Mouse (Mus musculus) forelimb bud, embryonic 11.5 days (tissue): ENCODE results near the gene Ephb1.
A peak's percentile ranks its signal among the peaks of the same experiment; 100 is the strongest.

Experiments
- DNase-seq: peaks from one replicate; pipeline ENCODE4 v3.0.0-alpha.2; 2012; ENCODE audit warnings: low read depth, low spot score

Gene Ephb1

DNA sequence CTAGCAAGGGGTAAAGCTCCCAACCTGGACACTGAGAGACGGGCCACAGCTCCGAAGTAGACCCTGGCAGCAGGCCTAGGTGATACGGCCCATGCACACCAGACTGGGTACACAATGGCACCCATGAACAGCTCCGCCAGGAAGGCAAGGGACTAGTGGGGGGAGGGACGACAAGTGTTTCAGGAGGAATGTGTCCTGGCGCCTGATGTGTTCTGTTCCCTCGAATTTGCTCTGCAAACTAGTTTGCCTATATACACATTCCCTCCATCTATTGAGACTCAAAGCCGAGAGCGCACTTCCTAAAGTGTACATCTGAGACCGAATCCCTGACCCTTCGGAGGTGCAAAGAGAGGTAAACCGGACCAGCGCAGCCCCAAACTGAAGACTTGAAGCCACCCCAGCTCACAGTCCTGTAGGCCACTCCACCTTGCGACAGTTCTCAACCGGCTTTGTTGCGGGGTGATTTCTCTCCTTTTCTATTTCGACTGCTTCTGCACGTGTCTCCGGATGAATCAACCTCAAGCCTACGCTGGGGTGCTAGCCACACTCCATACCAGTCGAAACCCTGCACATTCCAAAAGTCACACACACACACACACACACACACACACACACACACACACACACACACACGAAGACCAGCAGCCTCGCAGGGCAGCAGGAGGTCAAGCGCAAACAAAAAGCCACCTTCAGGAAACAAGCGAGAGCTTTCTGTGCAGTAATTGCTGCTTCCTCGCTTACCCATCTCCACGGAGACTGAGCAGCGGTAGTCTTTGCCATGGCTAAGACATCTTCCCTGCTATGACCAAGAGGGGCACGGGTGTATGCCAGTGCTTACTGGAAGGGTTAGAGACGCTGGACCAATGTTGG is 2.1 kb downstream of the Ephb1 start:
- no peak for DNase-seq

DNA sequence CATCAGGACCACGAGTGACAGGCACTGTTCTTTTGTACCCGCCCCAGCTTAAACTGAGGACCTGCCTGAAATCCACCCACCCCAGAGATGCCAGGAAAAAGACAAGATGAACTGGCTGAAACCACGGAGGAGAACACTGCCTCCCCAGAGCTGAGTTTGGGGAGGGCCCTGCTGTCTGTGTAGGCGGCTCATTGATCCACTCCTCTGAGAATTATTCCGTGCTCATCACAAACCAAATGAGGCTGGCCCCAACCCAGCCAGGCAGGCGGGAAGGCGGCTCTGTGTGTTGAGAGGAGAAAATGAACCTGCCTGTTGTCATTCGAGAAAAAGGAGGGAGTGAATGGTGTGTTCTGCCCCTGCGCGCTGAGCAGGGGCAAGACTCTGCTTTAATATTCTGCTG is 2.8 kb downstream of the Ephb1 start:
- no peak for DNase-seq

DNA sequence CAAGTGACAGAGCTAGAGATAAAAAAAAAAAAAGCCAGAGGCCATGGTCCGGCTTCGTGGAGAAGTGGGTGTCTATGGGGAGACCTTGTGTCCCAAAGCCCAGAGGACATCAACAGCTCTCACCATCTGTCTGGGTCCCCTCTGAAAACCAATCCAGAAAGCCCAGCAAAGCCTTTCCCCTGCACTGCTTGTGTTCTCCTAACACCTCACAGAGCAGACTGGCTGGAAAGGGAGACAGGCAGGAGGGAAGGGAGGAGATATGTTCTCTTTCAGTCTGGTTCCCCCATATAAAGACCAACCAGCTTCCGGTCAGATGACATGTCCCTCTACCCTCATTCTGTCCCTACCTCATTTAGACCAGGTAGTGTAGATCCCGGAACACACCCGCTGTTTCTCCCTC is 3.3 kb downstream of the Ephb1 start:
- DNase-seq = no peak

DNA sequence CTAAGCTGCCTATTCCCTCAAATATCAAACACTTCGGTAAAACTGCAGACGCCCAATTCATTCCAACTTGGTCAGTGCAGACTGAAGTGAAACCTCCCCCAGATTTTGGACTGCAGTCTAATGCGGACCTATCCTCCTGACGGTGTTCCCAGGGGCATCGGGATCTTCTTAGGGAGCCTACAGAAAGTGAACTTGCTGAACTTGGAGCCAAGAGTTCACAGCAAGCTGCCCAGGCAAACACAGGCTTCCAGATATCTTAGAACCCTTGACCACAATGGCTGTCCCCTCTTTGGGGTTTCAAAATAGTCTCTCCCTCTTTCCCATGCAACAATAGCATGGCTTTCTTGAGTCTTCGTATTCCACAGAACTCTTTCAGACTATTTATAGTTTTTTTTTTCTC is 3.8 kb downstream of the Ephb1 start:
- no peak for DNase-seq

DNA sequence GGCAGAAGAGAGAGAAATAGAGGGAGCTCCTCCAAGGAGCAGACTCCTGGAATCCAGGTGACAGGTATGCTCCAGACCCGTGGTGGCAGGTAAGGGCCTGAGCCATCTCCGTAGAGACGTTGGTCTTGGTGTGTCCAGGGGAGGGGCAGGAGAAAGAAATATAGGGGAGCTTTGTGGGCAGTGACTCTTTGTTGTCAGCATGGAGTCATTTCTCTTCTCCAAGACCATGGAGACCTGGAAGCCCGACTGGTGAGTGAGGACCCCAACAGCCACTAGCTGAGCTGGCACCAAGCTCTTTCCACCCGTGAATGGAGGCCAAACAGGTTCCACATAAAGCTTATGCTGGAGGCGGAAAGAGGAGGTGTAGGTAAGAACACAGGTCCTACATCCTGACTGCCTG is 4.4 kb downstream of the Ephb1 start:
- no peak for DNase-seq

DNA sequence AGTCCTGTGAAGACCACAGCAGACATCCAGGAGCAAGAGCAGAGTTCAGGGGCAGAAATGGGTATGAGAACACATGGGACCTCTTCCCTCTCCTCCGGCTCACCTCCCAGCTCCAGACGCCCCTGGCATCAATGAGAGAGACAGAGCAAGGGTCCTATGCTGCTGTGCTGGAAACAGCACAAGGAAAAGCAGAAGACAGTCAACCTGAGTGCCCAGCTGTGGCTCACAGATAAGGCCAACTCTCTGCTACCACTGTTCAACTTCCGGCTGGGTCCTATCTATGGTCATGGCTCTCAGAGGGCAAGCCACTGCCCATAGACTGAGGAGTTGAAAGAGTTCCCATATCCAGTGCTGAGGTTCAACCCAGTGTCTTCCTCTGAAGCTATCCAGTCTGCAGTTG is 7.7 kb downstream of the Ephb1 start:
- DNase-seq = no peak

DNA sequence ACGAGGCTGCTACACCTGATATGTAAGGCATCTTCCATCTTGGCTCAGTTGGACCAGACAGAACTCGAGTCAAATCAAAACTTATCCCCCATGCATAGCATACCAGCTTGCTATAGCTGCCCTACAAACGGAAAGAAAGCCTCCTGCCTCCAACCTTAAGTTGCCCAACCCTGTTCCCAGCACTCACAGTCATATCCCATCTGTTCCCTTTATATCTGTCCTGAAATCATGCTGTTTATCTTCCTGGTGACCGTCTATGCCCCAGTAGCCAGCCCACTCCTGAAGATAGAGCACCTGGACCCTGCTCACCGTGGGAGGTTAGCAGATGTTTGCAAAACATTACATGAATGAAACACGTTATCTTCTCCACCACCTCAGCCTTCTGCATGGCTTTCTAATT is 9.0 kb downstream of the Ephb1 start:
- no peak for DNase-seq

DNA sequence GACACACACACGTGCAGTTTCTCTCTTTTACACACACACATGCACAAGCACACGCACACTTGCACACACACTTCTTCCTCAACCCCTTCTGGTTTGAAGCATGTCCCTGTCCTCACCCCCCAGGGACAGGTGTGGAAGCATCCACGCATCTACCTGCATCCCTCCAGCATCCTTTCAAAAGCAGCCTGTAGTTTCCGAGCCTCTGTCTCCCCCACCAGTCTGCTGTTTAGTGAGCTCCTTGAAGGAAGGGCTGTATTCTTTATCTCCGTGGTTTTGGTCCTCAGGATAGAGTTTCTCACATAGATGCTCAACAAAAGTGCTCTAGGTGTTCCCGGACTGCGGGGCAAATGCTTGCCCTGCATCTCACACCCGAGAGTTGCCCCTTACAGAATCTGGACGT is 9.4 kb downstream of the Ephb1 start:
- DNase-seq = no peak

DNA sequence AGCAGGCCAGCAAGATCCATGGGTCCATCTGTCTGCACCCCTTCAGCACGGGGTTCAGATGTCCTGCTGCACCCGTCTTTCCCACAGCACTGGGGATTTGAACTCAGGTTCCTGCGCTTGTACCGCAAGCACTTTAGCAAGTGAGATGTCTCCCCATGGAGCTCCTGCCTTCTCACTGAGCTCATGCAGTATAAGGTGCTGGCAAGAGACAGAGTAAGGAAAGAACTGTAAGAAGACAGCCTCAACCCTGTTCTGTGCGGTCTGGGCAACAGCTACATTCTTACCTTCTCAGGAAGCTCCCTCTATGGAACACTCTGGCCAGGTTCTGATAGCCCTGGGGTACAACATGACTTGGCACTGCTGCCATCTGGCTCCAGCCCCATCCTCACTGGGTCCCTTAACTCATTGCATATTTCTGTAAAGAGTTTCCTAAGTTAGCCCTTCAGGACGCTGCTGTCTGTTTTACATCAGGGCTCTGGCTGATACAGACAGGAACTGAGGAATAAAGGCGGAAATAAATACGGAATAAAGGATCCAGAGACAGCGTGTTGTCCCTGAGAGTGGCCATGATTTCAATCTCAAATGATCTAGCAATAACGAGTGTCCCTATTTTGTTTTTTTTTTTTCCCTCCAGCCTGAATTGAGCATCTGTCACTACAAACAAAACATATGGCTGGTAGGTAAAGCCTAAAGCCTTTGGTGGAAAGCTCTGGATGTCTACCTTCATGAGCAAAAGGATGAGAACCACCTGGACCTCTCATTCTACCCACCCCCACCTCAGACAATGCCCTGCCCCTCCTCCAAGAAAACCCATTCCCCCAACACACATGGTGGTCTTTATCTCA is 10.2 kb downstream of the Ephb1 start:
- no peak for DNase-seq

DNA sequence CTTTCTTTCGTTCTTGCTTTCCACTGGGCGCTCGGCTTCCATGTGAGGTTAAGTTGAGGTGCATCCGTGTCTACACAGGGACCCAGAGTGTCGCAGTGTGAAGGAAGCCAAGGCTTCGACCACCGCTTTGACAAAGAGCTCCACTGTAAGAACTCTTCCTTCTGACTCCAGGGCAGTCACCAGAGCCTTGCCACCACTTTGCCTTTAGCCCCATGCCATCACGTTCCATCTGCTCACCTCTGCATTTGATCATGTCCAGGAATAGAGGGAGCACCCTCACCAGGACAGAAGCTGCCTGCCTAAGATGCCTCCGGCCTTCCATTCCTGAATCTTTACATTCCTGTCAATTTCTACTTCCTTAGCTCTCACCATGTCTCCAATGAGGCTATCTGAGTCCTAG is 11.4 kb downstream of the Ephb1 start:
- DNase-seq = no peak

DNA sequence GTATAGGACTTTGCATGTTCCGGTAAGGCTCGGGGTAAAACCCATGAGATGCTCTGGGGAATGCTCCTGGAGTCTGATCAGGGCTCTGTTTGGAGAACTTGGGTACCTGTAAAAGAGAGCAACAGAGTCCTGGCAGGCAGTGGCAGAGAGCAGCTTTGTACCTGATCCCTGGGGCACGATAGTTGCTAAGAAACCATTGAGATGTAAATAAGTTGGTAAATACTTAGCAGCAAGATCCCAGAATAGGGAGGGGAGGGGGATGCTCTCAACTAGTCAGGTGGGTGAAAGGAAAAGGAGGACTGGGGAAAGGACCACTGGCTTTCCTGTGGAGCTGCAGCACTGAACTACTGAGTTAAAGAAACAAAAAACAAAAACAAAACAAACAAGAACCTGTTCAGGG is 12.5 kb downstream of the Ephb1 start:
- DNase-seq = no peak

DNA sequence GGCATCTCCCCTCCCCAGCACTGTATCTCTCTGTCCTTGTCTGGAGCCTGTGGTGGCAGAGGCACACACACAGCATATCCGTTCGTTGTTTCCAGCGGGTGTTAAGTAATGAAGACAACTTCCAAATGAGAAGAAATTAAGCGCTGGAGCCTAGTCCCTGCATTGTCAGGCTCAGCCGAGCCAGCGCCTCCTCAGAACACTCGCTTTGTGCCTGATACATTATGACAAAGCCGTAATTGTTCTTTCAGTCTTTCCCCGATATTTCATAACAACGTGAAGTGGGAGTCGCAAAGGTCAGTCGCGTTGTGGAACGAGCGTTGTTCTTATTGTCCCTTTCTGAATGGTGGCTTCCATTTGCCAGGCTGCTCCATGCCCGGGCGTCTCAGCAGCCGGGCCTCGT is 13.7 kb downstream of the Ephb1 start:
- no peak for DNase-seq

DNA sequence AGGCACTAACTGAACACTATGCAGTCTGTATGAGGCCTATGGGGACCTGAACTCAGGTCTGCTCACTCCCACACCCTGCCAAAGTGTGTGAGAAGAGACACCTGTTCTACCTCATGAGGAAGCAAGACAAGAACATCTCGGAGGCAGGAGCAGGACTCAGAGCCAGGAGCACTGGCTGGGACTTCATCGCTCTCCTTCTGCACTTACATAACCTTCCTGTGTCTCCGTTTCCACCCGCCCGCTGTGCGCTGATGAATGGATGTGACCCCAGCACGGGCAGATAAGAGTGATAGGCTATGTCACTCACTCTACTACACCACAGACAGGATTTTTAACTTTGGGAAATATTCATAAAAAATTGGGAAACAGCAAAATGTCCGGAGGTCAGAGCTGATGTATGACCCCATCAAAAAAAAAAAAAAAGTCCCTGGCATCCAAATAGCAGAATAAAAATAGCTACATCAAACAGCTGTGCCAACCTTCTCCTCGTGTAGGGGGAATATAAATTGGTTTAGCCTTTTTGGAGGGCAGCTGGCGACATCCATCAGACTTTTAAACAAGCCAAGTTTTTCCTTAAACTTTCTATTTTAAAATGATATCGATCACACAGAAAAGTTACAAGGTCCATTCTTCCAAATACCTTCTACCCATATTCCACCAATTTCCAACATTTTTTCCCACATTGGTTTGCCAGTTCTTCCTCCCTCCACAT is 18.8 kb downstream of the Ephb1 start:
- no peak for DNase-seq

DNA sequence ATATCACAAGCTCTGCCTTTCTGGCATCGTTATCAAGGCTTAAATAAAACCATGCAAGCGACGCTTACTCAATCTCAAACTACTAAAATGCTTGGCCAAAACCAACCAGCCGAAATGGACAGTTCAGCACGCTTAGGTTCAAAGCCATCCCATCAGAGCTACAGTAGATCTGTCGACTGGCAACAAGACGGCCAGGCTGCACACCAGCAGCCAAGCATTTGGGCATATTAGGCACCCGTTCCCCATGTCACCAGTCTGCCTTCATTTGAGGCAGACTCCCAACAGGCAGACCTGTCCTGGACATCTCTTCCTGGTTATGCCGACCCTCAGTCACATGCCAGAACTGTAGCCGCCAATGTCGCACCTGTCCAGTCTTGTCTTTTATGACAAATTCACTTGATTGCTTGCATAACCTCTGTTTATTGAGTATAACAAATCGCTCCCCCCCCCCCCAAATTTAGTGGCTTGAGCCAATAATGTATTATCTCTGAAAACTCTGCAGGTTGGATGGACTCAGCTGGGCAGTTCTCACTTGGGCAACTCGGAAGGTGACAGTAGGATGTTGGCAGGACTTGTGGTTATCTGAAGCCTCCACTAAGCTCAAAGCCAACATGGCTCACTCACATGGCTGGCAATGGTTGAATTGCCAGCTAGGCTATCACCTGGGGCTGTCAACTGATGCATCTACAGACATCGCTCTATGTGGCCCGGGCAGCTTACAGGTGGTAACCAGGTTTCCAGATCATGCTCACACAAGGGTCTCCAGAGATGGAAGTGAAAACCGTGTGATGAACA is 24.0 kb downstream of the Ephb1 start:
- no peak for DNase-seq

DNA sequence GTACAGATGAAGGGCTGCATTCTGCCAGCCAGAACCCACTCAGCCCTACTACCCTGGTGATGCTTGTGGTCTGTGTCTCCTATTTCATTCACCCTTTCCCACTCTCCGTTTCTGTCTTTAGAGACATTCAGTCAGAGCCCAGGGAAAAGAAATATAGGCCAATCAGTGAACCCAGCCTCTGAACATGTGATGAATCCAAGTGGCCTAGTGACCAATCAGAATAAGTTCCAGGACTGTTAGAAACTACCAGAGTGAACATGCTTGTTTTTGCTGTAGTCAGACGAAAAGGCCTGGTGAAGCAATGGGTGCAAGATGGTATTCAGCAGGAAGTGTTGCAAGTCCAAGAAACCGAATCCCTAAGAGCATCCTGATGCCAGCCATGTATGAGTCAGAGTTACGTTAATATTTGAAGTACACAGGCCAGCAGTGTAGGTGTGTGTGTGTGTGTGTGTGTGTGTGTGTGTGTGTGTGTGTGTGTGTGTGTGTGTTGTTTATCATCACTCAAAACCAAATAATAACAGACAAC is 26.8 kb downstream of the Ephb1 start:
- no peak for DNase-seq

DNA sequence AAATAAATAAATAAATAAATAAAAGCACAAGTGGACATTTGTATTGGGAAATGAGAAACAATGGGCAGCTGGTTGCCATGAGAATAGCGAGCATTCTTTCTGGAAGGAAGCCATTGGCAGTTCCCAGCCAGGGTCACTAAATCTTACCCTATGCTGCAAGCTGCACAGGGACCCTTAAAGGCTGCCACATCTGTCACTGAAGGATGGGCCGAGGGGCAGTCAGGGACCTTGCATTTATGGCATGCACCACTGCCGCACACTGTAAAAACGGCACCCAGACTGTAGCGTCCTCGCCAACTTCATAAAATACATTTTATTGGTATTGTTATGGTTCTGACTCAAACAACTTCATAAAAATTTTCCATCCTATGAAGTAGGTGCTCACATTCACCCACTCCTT is 39.1 kb downstream of the Ephb1 start:
- DNase-seq = no peak

DNA sequence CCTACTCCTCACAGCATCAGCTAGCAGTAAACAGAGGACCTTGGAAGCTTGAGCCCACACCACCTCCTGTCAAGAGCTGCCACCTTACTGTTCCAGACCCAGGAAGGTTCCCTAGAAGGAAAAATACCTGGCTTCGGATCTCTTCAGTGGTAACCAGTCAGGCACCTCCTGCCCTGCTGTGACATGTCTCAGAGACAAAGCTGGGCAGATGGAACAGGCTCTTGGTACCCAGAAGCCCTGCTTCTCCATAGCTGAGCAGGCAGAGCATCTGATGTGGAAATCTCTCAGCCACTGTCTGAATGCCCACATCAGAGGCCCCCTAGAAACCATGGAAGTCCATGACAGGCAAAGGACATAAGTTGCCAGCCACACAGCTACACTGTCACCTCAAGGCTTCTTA is 39.7 kb downstream of the Ephb1 start:
- no peak for DNase-seq

DNA sequence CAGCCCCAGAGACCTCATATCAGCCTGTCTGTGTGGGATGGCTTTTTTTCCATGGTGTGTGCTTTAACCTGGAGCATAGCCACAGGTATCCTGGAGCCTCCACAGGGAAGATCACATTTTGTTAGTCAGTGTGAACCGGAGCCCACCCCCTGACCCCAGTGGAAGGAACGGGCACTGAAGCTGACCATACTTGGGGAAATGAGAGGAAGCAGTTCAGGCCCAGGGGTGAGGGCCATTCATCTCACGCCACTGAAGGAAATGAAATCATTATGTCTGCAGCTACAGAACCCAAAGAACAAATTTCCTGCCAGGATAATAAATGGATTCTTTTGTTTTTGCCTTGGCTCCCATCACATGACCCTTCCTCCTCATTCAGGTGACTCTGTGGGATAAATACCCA is 44.1 kb downstream of the Ephb1 start:
- DNase-seq = peak; percentile 48

DNA sequence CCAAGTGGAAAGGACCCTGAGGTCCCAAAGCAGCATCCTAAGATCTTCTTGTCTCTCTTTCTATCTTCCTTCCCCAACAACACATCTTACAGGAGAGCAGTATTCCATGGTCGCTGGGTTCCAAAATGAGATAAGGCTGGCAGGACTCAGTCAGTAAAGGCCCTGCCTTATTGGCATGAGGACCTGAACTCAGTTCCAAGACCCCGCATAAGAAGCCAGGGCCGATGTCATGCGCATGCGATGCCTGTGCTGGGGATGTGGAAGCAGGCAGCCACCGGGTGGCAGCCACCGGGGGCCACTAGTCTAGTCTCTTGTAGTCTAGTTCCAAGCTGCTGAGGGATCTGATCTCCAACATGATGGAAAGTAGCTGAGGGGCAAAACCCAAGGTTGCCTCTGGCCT is 45.2 kb downstream of the Ephb1 start:
- no peak for DNase-seq

DNA sequence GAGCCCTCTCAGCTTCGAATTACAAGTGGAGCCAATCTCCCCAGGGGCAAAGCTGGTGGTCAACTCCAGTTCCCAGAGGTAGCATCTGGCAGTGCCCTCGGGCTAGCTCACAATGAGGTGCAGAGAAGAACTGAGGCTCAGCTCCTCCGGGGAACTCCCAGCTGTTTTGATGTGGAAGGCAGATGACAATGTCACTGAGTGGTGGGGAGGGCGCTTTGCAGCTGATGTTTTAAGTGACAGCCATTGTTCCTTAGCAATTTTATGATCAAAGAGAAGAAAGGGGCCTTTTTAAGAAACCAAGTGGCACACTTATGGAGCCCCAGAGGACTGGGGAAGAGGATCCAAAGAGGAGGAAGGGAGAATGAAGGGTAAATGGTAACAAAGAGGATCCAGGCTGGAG is 46.8 kb downstream of the Ephb1 start:
- no peak for DNase-seq

DNA sequence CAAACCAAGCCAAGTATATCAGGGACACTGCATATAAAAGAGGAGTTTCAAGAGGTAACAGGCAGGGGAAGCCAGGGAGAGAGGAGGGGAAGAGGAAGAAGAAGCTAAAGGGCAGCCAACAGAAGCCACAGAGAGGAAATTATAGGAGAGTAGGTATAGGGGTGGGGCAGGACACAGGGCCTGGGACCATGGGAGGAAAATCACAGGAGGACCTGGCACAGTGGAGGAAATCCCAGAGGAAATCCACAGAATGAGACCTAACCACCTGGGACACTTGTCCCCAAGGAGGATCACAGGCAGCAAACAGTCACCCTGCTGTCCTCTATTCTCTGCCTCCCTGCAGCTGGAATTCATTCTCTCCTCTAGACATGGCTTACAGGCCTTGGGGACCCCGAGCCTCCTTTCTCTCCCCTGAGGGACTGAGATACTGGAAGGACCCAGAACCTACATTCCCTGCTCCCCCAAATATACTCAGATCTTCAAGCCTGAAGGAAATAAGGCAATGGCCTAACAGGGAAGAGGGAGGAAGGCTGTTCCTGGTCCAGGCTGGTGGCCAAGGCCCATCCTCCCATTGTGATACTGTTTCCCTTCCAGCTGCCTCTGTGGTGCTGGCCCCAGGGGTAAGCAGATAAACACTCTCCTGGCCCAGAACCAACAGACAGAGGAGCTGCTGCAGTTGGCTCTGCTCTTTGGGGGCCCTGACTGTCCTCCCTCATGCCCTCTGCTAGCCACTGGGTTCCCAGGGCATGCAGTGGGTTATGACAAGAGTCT is 47.7 kb downstream of the Ephb1 start:
- DNase-seq = no peak
